Mouse (Mus musculus) forebrain, postnatal 0 days (tissue): ENCODE measurements around the gene Orm1. TPM values are rescaled to one million over a fixed set of nuclear protein-coding genes. Genes with fewer than 3 reads are reported as not detected.

Source experiments
- ATAC-seq: fragments of 200-750 bp; cut with Nextera tagmentation; 2 replicates; pipeline ENCODE4 v1.8.0; 2017; ENCODE audit warnings: mild to moderate bottlenecking, moderate library complexity
- DNase-seq: peaks from one replicate; pipeline ENCODE4 v3.0.0-alpha.2; 2015
- H3K27ac ChIP-seq: fragments of 300-500 bp; sonication (generic); 2 replicates; pipeline ENCODE4 v1.5.1; 2014; ENCODE audit warnings: low read depth, mild to moderate bottlenecking, antibody characterized with exemption, low read length, moderate library complexity, mixed read lengths
- H3K27me3 ChIP-seq: fragments of 300-500 bp; sonication (generic); 2 replicates; pipeline ENCODE4 v1.6.1; 2014; ENCODE audit warnings: mild to moderate bottlenecking, low read length, mixed read lengths; ENCODE audit not compliant: insufficient read depth
- H3K36me3 ChIP-seq: fragments of 300-500 bp; sonication (generic); 2 replicates; pipeline ENCODE4 v1.6.1; 2014; ENCODE audit warnings: mild to moderate bottlenecking, moderate library complexity; ENCODE audit not compliant: insufficient read depth
- H3K4me1 ChIP-seq: fragments of 300-500 bp; sonication (generic); 2 replicates; pipeline ENCODE4 v1.6.1; 2014; ENCODE audit warnings: antibody characterized with exemption; ENCODE audit not compliant: insufficient read depth
- H3K4me2 ChIP-seq: fragments of 300-500 bp; sonication (generic); 2 replicates; pipeline ENCODE4 v1.6.1; 2014; ENCODE audit warnings: low read depth, mild to moderate bottlenecking, moderate library complexity
- H3K4me3 ChIP-seq: fragments of 300-500 bp; sonication (generic); 2 replicates; pipeline ENCODE4 v1.5.1; 2014; ENCODE audit warnings: low read depth, low read length, mixed read lengths
- H3K9ac ChIP-seq: fragments of 300-500 bp; sonication (generic); 2 replicates; pipeline ENCODE4 v1.6.1; 2014; ENCODE audit warnings: mild to moderate bottlenecking
- H3K9me3 ChIP-seq: fragments of 300-500 bp; sonication (generic); 2 replicates; pipeline ENCODE4 v1.6.1; 2016; ENCODE audit warnings: low read length
- CTCF ChIP-seq: sonication (generic); IDR thresholded peaks from 2 replicates; pipeline ENCODE4 v1.5.1; 2016; ENCODE audit warnings: antibody characterized with exemption, control low read depth, low read depth
- WGBS: fragments of 180-500 bp; shearing (Covaris S2); extraction: QIAGEN DNeasy Blood & Tissue Kit; methylation state at CpG from one replicate; pipeline ENCODE4 v1.1.7; 2014; 5-methylcytosine and 5-hydroxymethylcytosine counted together
- polyA plus RNA-seq: library from polyadenylated mRNA; unstranded; fragments of >200 nt; fragmentation: Nextera tagmentation; extraction: Ambion mirVana; gene quantifications from 2 replicates; pipeline ENCODE4 v1.2.1, GENCODE M21; 2015
- total RNA-seq: library from RNA; depleted of rRNA; stranded (reverse); fragments of >200 nt; gene quantifications from 2 replicates; pipeline ENCODE4 v1.2.3, GENCODE M21; 2014

Gene Orm1
- total and polyA plus RNA-seq, 2 experiments from 2014 or later, result not detected

DNA sequence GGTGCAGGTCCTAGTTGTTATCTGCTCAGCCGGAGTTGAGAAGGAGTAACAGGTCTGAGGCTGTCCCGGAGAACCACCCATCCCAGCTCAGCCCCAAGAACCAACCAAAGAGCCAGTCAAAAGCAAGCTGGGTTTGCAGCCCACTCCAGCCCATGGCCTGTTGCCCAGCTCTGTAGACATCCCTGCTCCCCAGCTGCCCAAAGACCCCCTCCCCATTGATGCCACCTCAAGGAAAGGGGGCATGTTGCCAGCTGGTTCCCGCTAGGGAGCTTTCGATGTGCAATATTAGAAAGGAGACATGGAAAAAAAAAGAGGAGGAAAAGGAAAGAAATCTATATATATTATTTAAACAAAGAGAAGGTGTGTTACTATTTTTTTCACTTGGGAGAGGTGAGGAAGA lies 11.0 kb upstream of the Orm1 start:
- Histone ChIP-seq H3K4me2 (no peak overlapping the region), H3K9ac (no peak overlapping the region), H3K9me3 (no peaks in the 10 kb centered on the region), H3K27ac (no peak overlapping the region), H3K4me1 (no peaks in the 10 kb centered on the region), H3K4me3 (no peak overlapping the region), H3K27me3 (no peaks in the 10 kb centered on the region), H3K36me3 (no peaks in the 10 kb centered on the region)
- no peak for TF ChIP-seq CTCF
- WGBS, result 76% methylated on average over 4 of the region's 4 CpGs
- ATAC-seq (no peak), DNase-seq (no peak)

GRCm38 (mm10) chr4:63338414-63339076 lies 5.8 kb upstream of the Orm1 start:
- DNase-seq (peak; percentile 15), ATAC-seq (peak; percentile 63)
- no peaks in the 10 kb centered on the region for H3K36me3 ChIP-seq
- TF ChIP-seq CTCF, result no peak
- H3K4me1 ChIP-seq, result no peaks in the 10 kb centered on the region
- no peak overlapping the region for H3K27ac ChIP-seq
- H3K4me3 ChIP-seq, result no peak overlapping the region
- no peak overlapping the region for H3K9ac ChIP-seq
- H3K27me3 ChIP-seq, result no peaks in the 10 kb centered on the region
- WGBS, result 54% methylated on average over 3 of the region's 3 CpGs
- no peak overlapping the region for H3K4me2 ChIP-seq
- H3K9me3 ChIP-seq, result no peaks in the 10 kb centered on the region

DNA sequence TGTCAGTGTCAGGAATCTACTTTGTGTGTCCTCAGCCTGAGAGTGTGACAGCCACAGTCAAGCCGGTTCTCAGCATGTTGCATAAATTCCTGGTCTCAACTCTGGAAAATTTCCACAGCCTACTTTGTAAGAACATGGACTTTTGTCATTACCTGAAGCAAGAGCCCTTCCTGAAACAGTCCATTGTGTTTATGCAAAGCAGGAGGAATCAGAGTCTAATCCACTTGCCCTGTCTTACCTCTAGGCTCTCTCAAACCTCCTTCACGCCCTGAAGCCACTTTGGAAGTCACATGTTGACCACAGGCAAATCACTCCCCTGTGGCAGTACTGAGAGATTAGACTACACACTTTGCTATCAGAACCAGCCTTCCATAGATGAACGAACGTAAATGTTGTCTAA lies 1.9 kb upstream of the Orm1 start:
- 67% methylated on average over 4 of the region's 4 CpGs for WGBS
- no peak overlapping the region for H3K4me2 ChIP-seq
- H3K27ac ChIP-seq, result no peak overlapping the region
- H3K9ac ChIP-seq, result no peak overlapping the region
- ATAC-seq (no peak), DNase-seq (no peak)
- no peaks in the 10 kb centered on the region for H3K27me3 ChIP-seq
- H3K4me1 ChIP-seq, result no peaks in the 10 kb centered on the region
- TF ChIP-seq CTCF, result no peak
- H3K9me3 ChIP-seq, result no peaks in the 10 kb centered on the region
- H3K36me3 ChIP-seq, result no peaks in the 10 kb centered on the region
- no peak overlapping the region for H3K4me3 ChIP-seq

- H3K27me3 ChIP-seq, result no peaks in the 10 kb centered on the region
- ATAC-seq (no peak), DNase-seq (no peak)
- no peaks in the 10 kb centered on the region for H3K4me1 ChIP-seq
- no peaks in the 10 kb centered on the region for H3K9me3 ChIP-seq
- no peak overlapping the region for H3K27ac ChIP-seq
- H3K4me2 ChIP-seq, result no peak overlapping the region
- WGBS, result 74% methylated on average over 3 of the region's 3 CpGs
- H3K9ac ChIP-seq, result no peak overlapping the region
- H3K36me3 ChIP-seq, result no peaks in the 10 kb centered on the region
- H3K4me3 ChIP-seq, result no peak overlapping the region
- TF ChIP-seq CTCF, result no peak
These were observed 752 bp upstream of the Orm1 start for GRCm38 (mm10) chr4:63343608-63344007.

DNA sequence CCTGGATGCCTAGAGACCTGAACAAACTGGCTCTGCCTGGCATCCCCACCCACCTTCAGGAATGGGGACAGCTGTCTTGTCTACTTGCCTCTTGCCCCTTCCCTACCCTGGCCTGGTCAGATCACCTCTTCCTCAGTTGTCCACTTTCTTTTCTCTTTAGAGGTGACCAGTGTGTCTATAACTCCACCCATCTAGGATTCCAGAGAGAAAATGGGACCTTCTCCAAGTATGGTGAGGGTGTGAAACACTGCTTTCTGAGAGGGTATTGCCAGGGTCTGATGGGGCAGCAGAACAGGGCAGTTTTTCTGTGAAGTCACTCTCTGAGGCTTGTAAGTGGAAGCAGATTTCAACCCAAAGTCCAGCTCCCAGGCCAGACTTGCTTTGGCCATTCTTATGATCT lies 901 bp downstream of the Orm1 start:
- TF ChIP-seq CTCF, result no peak
- H3K4me3 ChIP-seq, result no peak overlapping the region
- no peak for ATAC-seq
- no peaks in the 10 kb centered on the region for H3K4me1 ChIP-seq
- H3K27me3 ChIP-seq, result no peaks in the 10 kb centered on the region
- H3K4me2 ChIP-seq, result no peak overlapping the region
- H3K9me3 ChIP-seq, result no peaks in the 10 kb centered on the region
- no peaks in the 10 kb centered on the region for H3K36me3 ChIP-seq
- no peak overlapping the region for H3K27ac ChIP-seq
- no peak for DNase-seq
- H3K9ac ChIP-seq, result no peak overlapping the region

DNA sequence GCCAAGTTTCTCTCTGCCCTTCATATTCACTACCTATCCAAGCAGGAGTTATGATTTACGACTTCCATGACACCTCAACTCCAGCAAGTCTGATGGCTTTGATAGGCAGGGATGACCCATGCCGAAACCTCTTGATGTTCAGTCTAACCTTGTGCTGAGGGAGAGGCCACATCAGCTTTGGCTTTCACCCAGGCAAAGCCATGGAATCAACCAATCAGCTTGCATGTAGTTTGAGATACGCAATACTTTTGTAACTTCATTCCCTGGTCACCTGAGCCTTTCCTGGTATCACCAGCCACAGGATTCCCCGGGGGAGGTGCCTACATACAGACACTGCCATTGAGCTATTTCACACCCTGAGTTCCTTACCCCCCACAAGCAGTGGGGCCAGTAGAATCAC lies 2.3 kb downstream of the Orm1 start:
- H3K27ac ChIP-seq, result no peak overlapping the region
- WGBS, result 90% methylated on average over 4 of the region's 4 CpGs
- no peaks in the 10 kb centered on the region for H3K36me3 ChIP-seq
- no peak overlapping the region for H3K4me3 ChIP-seq
- TF ChIP-seq CTCF, result no peak
- no peak for DNase-seq
- no peaks in the 10 kb centered on the region for H3K27me3 ChIP-seq
- no peak overlapping the region for H3K9ac ChIP-seq
- ATAC-seq, result no peak
- H3K4me1 ChIP-seq, result no peaks in the 10 kb centered on the region
- H3K4me2 ChIP-seq, result no peak overlapping the region
- H3K9me3 ChIP-seq, result no peaks in the 10 kb centered on the region

- TF ChIP-seq CTCF, result no peak
- 71% methylated on average over 6 of the region's 6 CpGs for WGBS
- DNase-seq, result no peak
- H3K27ac ChIP-seq, result no peak overlapping the region
- no peaks in the 10 kb centered on the region for H3K36me3 ChIP-seq
- H3K9me3 ChIP-seq, result no peaks in the 10 kb centered on the region
- no peaks in the 10 kb centered on the region for H3K4me1 ChIP-seq
- H3K27me3 ChIP-seq, result no peaks in the 10 kb centered on the region
- no peak overlapping the region for H3K4me3 ChIP-seq
- no peak overlapping the region for H3K9ac ChIP-seq
- no peak for ATAC-seq
- no peak overlapping the region for H3K4me2 ChIP-seq
These were observed 4.2 kb downstream of the Orm1 start for GRCm38 (mm10) chr4:63348524-63348923.
